Mouse (Mus musculus) liver, embryonic 14.5 days (tissue): Measurements from ENCODE around the gene R3hdm1.

Experiments
- CTCF ChIP-seq: IDR thresholded peaks from 2 replicates; pipeline ENCODE4 v1.5.1; 2016; ENCODE audit warnings: antibody characterized with exemption, low read depth, control low read depth
- EP300 ChIP-seq: IDR thresholded peaks from 2 replicates; pipeline ENCODE4 v1.6.1; 2016; ENCODE audit warnings: antibody characterized with exemption, low read depth

GRCm38 (mm10) chr1:128062167-128062566 is 40.9 kb upstream of the R3hdm1 start:
- TF ChIP-seq CTCF (no peak), EP300 (no peak)
